Mouse (Mus musculus) midbrain, embryonic 15.5 days (tissue): Measurements from ENCODE around the gene Castor1. TPM values are rescaled to one million over a fixed set of nuclear protein-coding genes. Genes with fewer than 3 reads are reported as not detected.

Experiments
- ATAC-seq: fragments of 200-750 bp; cut with Nextera tagmentation; replicated peaks from 2 replicates; pipeline ENCODE4 v1.8.0; 2017; ENCODE audit warnings: moderate TSS enrichment
- H3K27ac ChIP-seq: fragments of 300-500 bp; sonication (generic); 2 replicates; pipeline ENCODE4 v1.5.1; 2015; ENCODE audit warnings: mild to moderate bottlenecking, inconsistent platforms
- H3K27me3 ChIP-seq: fragments of 300-500 bp; sonication (generic); replicated peaks from 2 replicates; pipeline ENCODE4 v1.6.1; 2015; ENCODE audit warnings: inconsistent platforms
- H3K36me3 ChIP-seq: fragments of 300-500 bp; sonication (generic); replicated peaks from 2 replicates; pipeline ENCODE4 v1.6.1; 2015; ENCODE audit warnings: inconsistent platforms
- H3K4me1 ChIP-seq: fragments of 300-500 bp; sonication (generic); 2 replicates; pipeline ENCODE4 v1.6.1; 2015; ENCODE audit warnings: inconsistent platforms
- H3K4me2 ChIP-seq: fragments of 300-500 bp; sonication (generic); 2 replicates; pipeline ENCODE4 v1.6.1; 2015; ENCODE audit warnings: inconsistent platforms, mild to moderate bottlenecking, moderate library complexity
- H3K4me3 ChIP-seq: fragments of 300-500 bp; sonication (generic); 2 replicates; pipeline ENCODE4 v1.5.1; 2015; ENCODE audit warnings: mild to moderate bottlenecking, inconsistent platforms
- H3K9ac ChIP-seq: fragments of 300-500 bp; sonication (generic); 2 replicates; pipeline ENCODE4 v1.6.1; 2015; ENCODE audit warnings: mild to moderate bottlenecking, inconsistent platforms
- H3K9me3 ChIP-seq: fragments of 300-500 bp; sonication (generic); 2 replicates; pipeline ENCODE4 v1.6.1; 2016; ENCODE audit warnings: inconsistent platforms
- WGBS: fragments of 180-500 bp; shearing (Covaris S2); methylation state at CpG from one replicate; pipeline ENCODE4 v1.1.7; 2015; ENCODE audit warnings: mixed read lengths; 5-methylcytosine and 5-hydroxymethylcytosine counted together
- polyA plus RNA-seq: library from polyadenylated mRNA; unstranded; fragments of >200 nt; fragmentation: Nextera tagmentation; extraction: Ambion mirVana; gene quantifications from 2 replicates; pipeline ENCODE4 v1.2.1, GENCODE M21; 2015

The Castor1 gene
- polyA plus RNA-seq, 1 experiment from 2014 or later: 2.6 TPM

- Histone ChIP-seq H3K4me2 (no peak overlapping the region), H3K27me3 (no peaks in the 10 kb centered on the region), H3K36me3 (no peaks in the 10 kb centered on the region), H3K4me3 (no peak overlapping the region), H3K27ac (no peak overlapping the region), H3K9me3 (no peaks in the 10 kb centered on the region), H3K4me1 (peaks cover 13% of the 10 kb centered on the region), H3K9ac (no peak overlapping the region)
- ATAC-seq: no peak
Measured at GRCm38 (mm10) chr11:4193420-4193819, 24.6 kb upstream of the Castor1 start.

DNA sequence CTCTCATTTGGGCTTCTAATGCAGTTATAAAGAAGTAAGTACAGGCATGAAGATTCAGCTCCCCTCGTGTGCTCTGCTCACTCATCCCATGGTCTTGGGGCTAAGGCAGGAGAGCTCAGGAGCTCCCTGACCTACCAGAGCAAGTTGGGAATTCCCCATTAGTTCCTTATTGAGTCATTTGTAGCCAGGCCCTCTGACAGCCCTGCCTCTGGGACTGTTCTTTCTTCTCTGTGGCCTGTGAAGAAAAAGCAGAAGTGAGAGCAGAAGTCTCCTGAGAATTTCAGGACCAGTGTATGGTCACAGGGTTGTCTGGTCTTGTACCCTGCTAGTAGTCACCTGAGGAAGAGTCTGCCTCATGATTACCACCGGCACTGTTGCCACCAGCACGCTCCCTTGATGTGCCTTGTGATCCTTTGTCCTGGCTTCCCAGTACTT, 22.4 kb upstream of the Castor1 start:
- no peaks in the 10 kb centered on the region for H3K27me3 ChIP-seq
- H3K27ac ChIP-seq: no peak overlapping the region
- H3K4me3 ChIP-seq: no peak overlapping the region
- peaks cover 7% of the 10 kb centered on the region for H3K4me1 ChIP-seq
- H3K36me3 ChIP-seq: no peaks in the 10 kb centered on the region
- no peak overlapping the region for H3K9ac ChIP-seq
- no peak for ATAC-seq
- no peak overlapping the region for H3K4me2 ChIP-seq
- WGBS: 84% methylated on average over 3 of the region's 3 CpGs
- H3K9me3 ChIP-seq: no peaks in the 10 kb centered on the region

DNA sequence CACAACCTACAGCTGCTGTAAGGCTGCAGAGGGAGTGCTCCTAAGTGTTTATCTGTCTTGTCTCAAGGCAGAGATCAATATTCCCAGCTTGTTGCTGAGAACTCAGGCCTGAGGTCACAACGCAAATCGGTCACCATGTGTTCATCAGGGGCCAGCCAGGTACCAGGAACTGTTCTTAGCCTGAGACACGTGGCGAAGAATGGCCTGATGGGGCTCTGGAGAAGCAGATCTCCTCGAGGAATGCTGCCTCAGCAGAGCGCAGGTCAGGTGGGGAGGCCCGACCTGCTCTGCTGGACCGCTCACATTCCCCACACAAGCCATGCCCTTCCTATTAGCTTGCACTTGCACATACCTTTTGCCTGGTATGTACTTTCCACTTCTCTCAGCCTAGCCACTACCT, 21.4 kb upstream of the Castor1 start:
- 84% methylated on average over 8 of the region's 8 CpGs for WGBS
- H3K4me2 ChIP-seq: no peak overlapping the region
- no peak for ATAC-seq
- no peaks in the 10 kb centered on the region for H3K36me3 ChIP-seq
- H3K9me3 ChIP-seq: no peaks in the 10 kb centered on the region
- H3K27me3 ChIP-seq: no peaks in the 10 kb centered on the region
- no peak overlapping the region for H3K4me3 ChIP-seq
- H3K4me1 ChIP-seq: no peaks in the 10 kb centered on the region
- no peak overlapping the region for H3K27ac ChIP-seq
- H3K9ac ChIP-seq: no peak overlapping the region

- 59% methylated on average over 1 of the region's 1 CpGs for WGBS
- H3K36me3 ChIP-seq: no peaks in the 10 kb centered on the region
- H3K9me3 ChIP-seq: no peaks in the 10 kb centered on the region
- H3K4me2 ChIP-seq: no peak overlapping the region
- H3K9ac ChIP-seq: no peak overlapping the region
- no peak overlapping the region for H3K4me3 ChIP-seq
- no peaks in the 10 kb centered on the region for H3K27me3 ChIP-seq
- ATAC-seq: no peak
- no peaks in the 10 kb centered on the region for H3K4me1 ChIP-seq
- no peak overlapping the region for H3K27ac ChIP-seq
Measured at GRCm38 (mm10) chr11:4197691-4198090, 20.3 kb upstream of the Castor1 start.

GRCm38 (mm10) chr11:4201981-4202700, 15.9 kb upstream of the Castor1 start:
- no peak overlapping the region for H3K4me3 ChIP-seq
- H3K4me2 ChIP-seq: no peak overlapping the region
- H3K36me3 ChIP-seq: no peaks in the 10 kb centered on the region
- WGBS: 74% methylated on average over 11 of the region's 11 CpGs
- H3K27ac ChIP-seq: no peak overlapping the region
- H3K9me3 ChIP-seq: no peaks in the 10 kb centered on the region
- H3K9ac ChIP-seq: no peak overlapping the region
- no peaks in the 10 kb centered on the region for H3K27me3 ChIP-seq
- ATAC-seq: no peak
- H3K4me1 ChIP-seq: no peaks in the 10 kb centered on the region

GRCm38 (mm10) chr11:4202995-4203704, 14.9 kb upstream of the Castor1 start:
- 87% methylated on average over 12 of the region's 12 CpGs for WGBS

GRCm38 (mm10) chr11:4203705-4204074, 14.3 kb upstream of the Castor1 start:
- H3K4me2 ChIP-seq: no peak overlapping the region

More at GRCm38 (mm10) chr11:4202995-4203704, 14.9 kb upstream of the Castor1 start:
- Histone ChIP-seq H3K4me3 (no peak overlapping the region), H3K9ac (no peak overlapping the region), H3K9me3 (no peaks in the 10 kb centered on the region), H3K27me3 (no peaks in the 10 kb centered on the region), H3K27ac (no peak overlapping the region), H3K4me1 (no peaks in the 10 kb centered on the region), H3K36me3 (no peaks in the 10 kb centered on the region), H3K4me2 (no peak overlapping the region)
- no peak for ATAC-seq

DNA sequence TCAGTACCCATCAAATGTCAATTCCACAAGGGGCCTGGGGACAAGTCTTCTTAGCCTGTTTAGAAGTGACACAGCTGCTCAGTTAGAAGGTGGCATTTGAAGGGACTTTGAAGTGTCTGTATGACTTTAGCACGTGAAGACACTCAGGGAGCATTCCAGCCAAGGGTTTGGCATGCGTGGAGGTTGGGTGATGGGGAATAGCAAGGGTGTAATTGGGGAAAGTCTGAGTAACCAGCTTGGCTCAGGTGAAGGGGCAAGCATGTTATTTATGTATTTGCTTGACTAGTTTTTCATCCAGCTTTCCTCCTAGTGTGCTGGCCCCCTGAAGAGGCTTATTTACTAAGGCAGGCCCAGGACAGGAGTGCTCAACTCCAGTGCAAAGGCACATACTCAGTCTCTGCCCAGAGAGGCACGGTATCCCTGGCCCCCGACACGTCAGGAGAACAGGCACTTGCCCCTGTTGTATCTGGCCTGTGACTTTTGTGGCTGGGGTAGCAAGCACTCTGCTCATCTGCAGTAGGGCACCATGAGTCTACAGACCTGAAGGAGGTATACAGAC, 12.8 kb upstream of the Castor1 start:
- Histone ChIP-seq H3K4me1 (no peaks in the 10 kb centered on the region), H3K36me3 (peaks cover 3% of the 10 kb centered on the region; the same call in 1 of the 2 replicates), H3K27ac (no peak overlapping the region), H3K9ac (no peak overlapping the region), H3K4me3 (no peak overlapping the region), H3K4me2 (no peak overlapping the region), H3K9me3 (no peaks in the 10 kb centered on the region), H3K27me3 (no peaks in the 10 kb centered on the region)
- 89% methylated on average over 5 of the region's 5 CpGs for WGBS
- no peak for ATAC-seq

More at GRCm38 (mm10) chr11:4203705-4204074, 14.3 kb upstream of the Castor1 start:
- Histone ChIP-seq H3K36me3 (no peaks in the 10 kb centered on the region), H3K4me3 (no peak overlapping the region), H3K27ac (no peak overlapping the region), H3K4me1 (no peaks in the 10 kb centered on the region), H3K9me3 (no peaks in the 10 kb centered on the region), H3K9ac (no peak overlapping the region), H3K27me3 (no peaks in the 10 kb centered on the region)
- no peak for ATAC-seq
- 58% methylated on average over 2 of the region's 2 CpGs for WGBS

DNA sequence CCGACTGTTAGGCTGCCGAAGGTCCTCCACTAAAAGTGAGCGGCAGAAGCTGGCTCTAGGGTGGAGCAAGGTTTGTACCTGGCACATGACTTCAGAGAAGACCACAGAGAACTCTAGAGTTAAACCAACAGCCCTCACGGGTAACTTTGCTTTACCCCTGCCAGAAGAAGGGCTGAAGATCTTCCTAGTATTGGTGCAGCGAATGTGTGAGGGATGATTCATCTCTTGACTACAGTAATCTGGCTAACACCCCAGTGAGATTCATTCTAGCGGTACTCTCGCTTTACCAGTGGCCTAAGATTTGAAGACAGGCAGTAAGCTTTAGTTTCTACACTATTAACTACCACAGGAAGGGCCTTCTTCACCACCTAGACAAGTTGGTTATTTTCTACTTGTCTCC, 12.1 kb upstream of the Castor1 start:
- ATAC-seq: no peak
- Histone ChIP-seq H3K9ac (no peak overlapping the region), H3K4me3 (no peak overlapping the region), H3K27me3 (no peaks in the 10 kb centered on the region), H3K27ac (no peak overlapping the region), H3K4me1 (no peaks in the 10 kb centered on the region), H3K4me2 (no peak overlapping the region), H3K9me3 (no peaks in the 10 kb centered on the region), H3K36me3 (peaks cover 5% of the 10 kb centered on the region; the same call in 1 of the 2 replicates)
- 96% methylated on average over 7 of the region's 7 CpGs for WGBS

GRCm38 (mm10) chr11:4206563-4206962, 11.5 kb upstream of the Castor1 start:
- Histone ChIP-seq H3K4me2 (no peak overlapping the region), H3K27me3 (no peaks in the 10 kb centered on the region), H3K4me1 (no peaks in the 10 kb centered on the region), H3K27ac (no peak overlapping the region), H3K36me3 (peaks cover 5% of the 10 kb centered on the region; the same call in 1 of the 2 replicates), H3K9me3 (no peaks in the 10 kb centered on the region), H3K4me3 (no peak overlapping the region), H3K9ac (no peak overlapping the region)
- no peak for ATAC-seq
- 81% methylated on average over 6 of the region's 6 CpGs for whole genome bisulfite sequencing

- peaks cover 7% of the 10 kb centered on the region; the same call in 1 of the 2 replicates for H3K36me3 ChIP-seq
- H3K4me1 ChIP-seq: no peaks in the 10 kb centered on the region
- no peak overlapping the region for H3K4me3 ChIP-seq
- no peak overlapping the region for H3K4me2 ChIP-seq
- 96% methylated on average over 9 of the region's 9 CpGs for WGBS
- ATAC-seq: no peak
- no peak overlapping the region for H3K9ac ChIP-seq
- no peak overlapping the region for H3K27ac ChIP-seq
- no peaks in the 10 kb centered on the region for H3K9me3 ChIP-seq
- no peaks in the 10 kb centered on the region for H3K27me3 ChIP-seq
Measured at GRCm38 (mm10) chr11:4207655-4208054, 10.4 kb upstream of the Castor1 start.

DNA sequence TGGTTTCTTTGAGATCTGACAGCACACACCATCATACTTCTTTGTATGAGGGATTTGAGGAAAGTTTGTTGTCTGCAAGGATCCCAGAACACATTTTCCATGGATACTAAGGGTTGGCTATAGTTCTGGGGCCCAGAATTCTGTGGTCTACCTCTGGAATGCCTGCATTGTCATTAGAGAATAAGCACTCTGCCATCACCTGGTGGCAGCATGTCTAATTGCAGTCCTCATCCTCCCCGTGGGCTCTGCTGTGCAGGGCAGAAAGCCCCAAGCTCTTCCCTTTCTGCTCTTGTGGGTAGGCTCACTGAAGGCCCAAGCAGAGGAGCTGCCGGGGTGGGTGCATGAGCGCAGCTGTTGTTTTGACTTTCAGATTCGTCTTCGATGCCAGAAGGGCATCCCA, 8.5 kb upstream of the Castor1 start:
- H3K36me3 ChIP-seq: peaks cover 16% of the 10 kb centered on the region; the same call in 1 of the 2 replicates
- H3K9me3 ChIP-seq: no peaks in the 10 kb centered on the region
- no peak overlapping the region for H3K4me2 ChIP-seq
- H3K4me3 ChIP-seq: no peak overlapping the region
- no peaks in the 10 kb centered on the region for H3K27me3 ChIP-seq
- ATAC-seq: no peak
- H3K4me1 ChIP-seq: no peaks in the 10 kb centered on the region
- 80% methylated on average over 5 of the region's 5 CpGs for WGBS
- no peak overlapping the region for H3K9ac ChIP-seq
- H3K27ac ChIP-seq: no peak overlapping the region
